Comparison of ENCODE assay signal across 8 mouse cellular contexts in genomic region chr9:37626103-37626567, GRCm38 (mm10). TPM values are rescaled to one million over a fixed set of nuclear protein-coding genes. Genes with fewer than 3 reads are reported as not detected.
DNase-seq lines count a peak whose midpoint lies in the region; ATAC-seq and TF ChIP-seq lines count a peak whose summit lies in the region.

No protein-coding gene starts in this region.

- H3K4me3 ChIP-seq in forebrain, embryonic 15.5 days, result 0 out of 2 replicates have a peak overlapping the region, but pooled peaks have one; percentile 4
- no peak overlapping the region for H3K4me3 ChIP-seq in kidney, adult 2 months (ENCODE audit: insufficient read depth, low read depth, low read length)
- no peak overlapping the region for H3K4me3 ChIP-seq in midbrain, embryonic 13.5 days (replicated peaks)
- H3K4me3 ChIP-seq in lung, adult 2 months (replicated peaks; ENCODE audit: extremely low read depth, low read depth, low read length), result no peak overlapping the region
- H3K4me3 ChIP-seq in stomach, postnatal 0 days (ENCODE audit: low read depth, low read length), result no peak overlapping the region

- no peaks in the 10 kb centered on the region for H3K36me3 ChIP-seq in forebrain, embryonic 15.5 days
- peaks cover 2% of the 10 kb centered on the region for H3K36me3 ChIP-seq in kidney, adult 2 months (ENCODE audit: control insufficient read depth, insufficient read depth, low read length)
- H3K36me3 ChIP-seq in midbrain, embryonic 13.5 days, result no peaks in the 10 kb centered on the region
- H3K36me3 ChIP-seq in stomach, postnatal 0 days (ENCODE audit: control insufficient read depth, insufficient read depth, low read length), result no peaks in the 10 kb centered on the region

- H3K9me3 ChIP-seq in forebrain, embryonic 15.5 days, result no peaks in the 10 kb centered on the region
- no peaks in the 10 kb centered on the region for H3K9me3 ChIP-seq in midbrain, embryonic 13.5 days
- no peaks in the 10 kb centered on the region for H3K9me3 ChIP-seq in stomach, postnatal 0 days (ENCODE audit: control insufficient read depth, low read length)

- TF ChIP-seq EP300 in stomach, postnatal 0 days (optimal IDR thresholded peaks at IDR 0.05), result no peak

- ATAC-seq in forebrain, embryonic 15.5 days (replicated peaks), result 0 out of 2 replicates have a peak, but pooled peaks have one; percentile 9
- ATAC-seq in midbrain, embryonic 13.5 days, result peak; percentile 80
- no peak for ATAC-seq in stomach, postnatal 0 days (ENCODE audit: low FRiP score, low TSS enrichment)

- peaks cover 43% of the 10 kb centered on the region for H3K4me1 ChIP-seq in forebrain, embryonic 15.5 days
- H3K4me1 ChIP-seq in kidney, adult 2 months (ENCODE audit: control insufficient read depth, insufficient read depth, low read length), result no peaks in the 10 kb centered on the region
- H3K4me1 ChIP-seq in midbrain, embryonic 13.5 days (replicated peaks), result peaks cover 33% of the 10 kb centered on the region
- H3K4me1 ChIP-seq in lung, adult 2 months (ENCODE audit: control insufficient read depth, insufficient read depth, low read length), result no peaks in the 10 kb centered on the region
- H3K4me1 ChIP-seq in stomach, postnatal 0 days (replicated peaks; ENCODE audit: control insufficient read depth, insufficient read depth), result no peaks in the 10 kb centered on the region

- peak overlapping the region; percentile 34 for H3K4me2 ChIP-seq in forebrain, embryonic 15.5 days (replicated peaks)
- peak overlapping the region; percentile 20 for H3K4me2 ChIP-seq in midbrain, embryonic 13.5 days (replicated peaks)
- no peak overlapping the region for H3K4me2 ChIP-seq in stomach, postnatal 0 days (replicated peaks; ENCODE audit: low read depth)

- peak overlapping the region; percentile 91 for H3K27ac ChIP-seq in forebrain, embryonic 15.5 days (replicated peaks)
- H3K27ac ChIP-seq in kidney, adult 2 months (ENCODE audit: insufficient read depth, low read depth, low read length), result no peak overlapping the region
- H3K27ac ChIP-seq in midbrain, embryonic 13.5 days, result peak overlapping the region; percentile 84
- H3K27ac ChIP-seq in stomach, postnatal 0 days (replicated peaks), result no peak overlapping the region

- WGBS in forebrain, embryonic 15.5 days, result 5% methylated on average over 3 of the region's 3 CpGs
- WGBS in kidney, adult 2 months, result 22% methylated on average over 3 of the region's 3 CpGs
- 8% methylated on average over 3 of the region's 3 CpGs for WGBS in midbrain, embryonic 13.5 days
- 61% methylated on average over 3 of the region's 3 CpGs for WGBS in lung, adult 2 months
- WGBS in stomach, postnatal 0 days, result 26% methylated on average over 3 of the region's 3 CpGs

- DNase-seq in layer of hippocampus, adult 11-12 months (ENCODE audit: low spot score), result peak; percentile 43
- DNase-seq in layer of hippocampus, postnatal 36 days, result no peak
- DNase-seq in kidney, adult 2 months, result peak; percentile 69
- no peak for DNase-seq in lung, adult 2 months
- DNase-seq in stomach, postnatal 0 days (ENCODE audit: low spot score), result no peak
- no peak for DNase-seq in adrenal gland, postnatal 25 days

- H3K9ac ChIP-seq in forebrain, embryonic 15.5 days (replicated peaks), result no peak overlapping the region
- no peak overlapping the region for H3K9ac ChIP-seq in midbrain, embryonic 13.5 days (replicated peaks)
- H3K9ac ChIP-seq in stomach, postnatal 0 days (ENCODE audit: low read length), result no peak overlapping the region

- no peak for TF ChIP-seq POLR2A in kidney, adult 2 months (IDR thresholded peaks at IDR 0.05; ENCODE audit: low read depth, low read length)
- no peak for TF ChIP-seq POLR2A in lung, adult 2 months (IDR thresholded peaks at IDR 0.05; ENCODE audit: borderline replicate concordance, extremely low read depth, low read depth, low read length)

- no peaks in the 10 kb centered on the region for H3K27me3 ChIP-seq in forebrain, embryonic 15.5 days
- no peaks in the 10 kb centered on the region for H3K27me3 ChIP-seq in kidney, adult 2 months (replicated peaks; ENCODE audit: control insufficient read depth, insufficient read depth, low read length)
- H3K27me3 ChIP-seq in midbrain, embryonic 13.5 days, result 0 out of 2 replicates have a peak, but pooled peaks cover 3% of the 10 kb centered on the region
- H3K27me3 ChIP-seq in stomach, postnatal 0 days (ENCODE audit: control insufficient read depth, insufficient read depth, low read length), result no peaks in the 10 kb centered on the region

- no peak for TF ChIP-seq CTCF in kidney, adult 2 months (conservative IDR thresholded peaks at IDR 0.05; ENCODE audit: insufficient read depth, insufficient read length, low read depth, low read length)
- TF ChIP-seq CTCF in lung, adult 2 months (IDR thresholded peaks at IDR 0.05; ENCODE audit: insufficient read depth, low read length), result no peak
- TF ChIP-seq CTCF in stomach, postnatal 0 days (IDR thresholded peaks at IDR 0.05; ENCODE audit: low read depth), result no peak

RNA-seq across cellular contexts. Expression of gene Spa17, which starts 12.6 kb away (rescaled TPM):
- total RNA-seq in layer of hippocampus, postnatal 36 days (2021), result 1 to 10 TPM; 1.5 to 2.4 TPM
- polyA plus RNA-seq in forebrain, embryonic 15.5 days (2015; fragmentation: Nextera tagmentation; extraction: Ambion mirVana), result 7.7 and 7.9 TPM in 2 replicates
- 3.1 and 3.5 TPM in 2 replicates for polyA plus RNA-seq in kidney, adult 2 months (2012; rRNA removed)
- polyA plus RNA-seq in midbrain, embryonic 13.5 days (2015; fragmentation: Nextera tagmentation; extraction: Ambion mirVana), result 10.7 and 13.6 TPM in 2 replicates
- 2.6 and 3.1 TPM in 2 replicates for polyA plus RNA-seq in lung, adult 2 months (2012; rRNA removed)
- 3.4 and 4.0 TPM in 2 replicates for polyA plus RNA-seq in stomach, postnatal 0 days (2015; fragmentation: Nextera tagmentation; extraction: Ambion mirVana)
- 4.2 and 4.8 TPM in 2 replicates for total RNA-seq in adrenal gland, postnatal 25 days (2021)

RNA-seq across cellular contexts. Expression of gene Tbrg1, which starts 31.0 kb away (rescaled TPM):
- 10 to 100 TPM; 48.1 to 48.3 TPM for total RNA-seq in layer of hippocampus, postnatal 36 days (2021)
- 79.5 and 82.5 TPM in 2 replicates for polyA plus RNA-seq in forebrain, embryonic 15.5 days (2015; fragmentation: Nextera tagmentation; extraction: Ambion mirVana)
- 34.6 and 34.8 TPM in 2 replicates for polyA plus RNA-seq in kidney, adult 2 months (2012; rRNA removed)
- polyA plus RNA-seq in midbrain, embryonic 13.5 days (2015; fragmentation: Nextera tagmentation; extraction: Ambion mirVana), result 85.8 and 89.4 TPM in 2 replicates
- polyA plus RNA-seq in lung, adult 2 months (2012; rRNA removed), result 32.7 and 44.5 TPM in 2 replicates
- polyA plus RNA-seq in stomach, postnatal 0 days (2015; fragmentation: Nextera tagmentation; extraction: Ambion mirVana), result 171 and 180 TPM in 2 replicates
- 85.1 and 90.9 TPM in 2 replicates for total RNA-seq in adrenal gland, postnatal 25 days (2021)

RNA-seq across cellular contexts. Expression of gene Panx3, which starts 42.9 kb away (rescaled TPM):
- not detected for total RNA-seq in layer of hippocampus, postnatal 36 days (2021)
- not detected in 2 replicates for polyA plus RNA-seq in forebrain, embryonic 15.5 days (2015; fragmentation: Nextera tagmentation; extraction: Ambion mirVana)
- polyA plus RNA-seq in kidney, adult 2 months (2012; rRNA removed), result not detected in 2 replicates
- polyA plus RNA-seq in midbrain, embryonic 13.5 days (2015; fragmentation: Nextera tagmentation; extraction: Ambion mirVana), result not detected in 2 replicates
- polyA plus RNA-seq in lung, adult 2 months (2012; rRNA removed), result not detected in 2 replicates
- polyA plus RNA-seq in stomach, postnatal 0 days (2015; fragmentation: Nextera tagmentation; extraction: Ambion mirVana), result 0.15 TPM in 1 of 2 replicates, not detected in the other
- 0.15 TPM in 1 of 2 replicates, not detected in the other for total RNA-seq in adrenal gland, postnatal 25 days (2021)

Comparison
In these comparisons a context has a peak if more than half of its experiments do, and no peak if none do; other contexts are left out.
1. DNase-seq: peak in layer of hippocampus, adult 11-12 months (single experiment) and kidney, adult 2 months (single experiment); none in layer of hippocampus, postnatal 36 days (0 of 2), lung, adult 2 months (single experiment), stomach, postnatal 0 days (single experiment) and adrenal gland, postnatal 25 days (single experiment).
2. H3K27ac ChIP-seq: peak in forebrain, embryonic 15.5 days (single experiment) and midbrain, embryonic 13.5 days (single experiment); none in kidney, adult 2 months (single experiment) and stomach, postnatal 0 days (single experiment).